Mouse (Mus musculus) midbrain, embryonic 14.5 days (tissue): Measurements from ENCODE around the gene Dtx1. TPM values are rescaled to one million over a fixed set of nuclear protein-coding genes. Genes with fewer than 3 reads are reported as not detected.

Experiments
- ATAC-seq: fragments of 200-750 bp; cut with Nextera tagmentation; 2 replicates; pipeline ENCODE4 v1.8.0; 2017; ENCODE audit warnings: moderate number of reproducible peaks, moderate library complexity; ENCODE audit not compliant: low FRiP score, low TSS enrichment
- DNase-seq: peaks from one replicate; pipeline ENCODE4 v3.0.0-alpha.2; 2015
- H3K27ac ChIP-seq: fragments of 300-500 bp; sonication (generic); replicated peaks from 2 replicates; pipeline ENCODE4 v1.5.1; 2014; ENCODE audit warnings: mild to moderate bottlenecking, low read depth, low read length, moderate library complexity
- H3K27me3 ChIP-seq: fragments of 300-500 bp; sonication (generic); 2 replicates; pipeline ENCODE4 v1.6.1; 2014; ENCODE audit warnings: low read length, control low read depth, mixed read lengths; ENCODE audit not compliant: control insufficient read depth, insufficient read depth
- H3K36me3 ChIP-seq: fragments of 300-500 bp; sonication (generic); 2 replicates; pipeline ENCODE4 v1.6.1; 2014; ENCODE audit warnings: low read length, control low read depth; ENCODE audit not compliant: control insufficient read depth, insufficient read depth
- H3K4me1 ChIP-seq: fragments of 300-500 bp; sonication (generic); 2 replicates; pipeline ENCODE4 v1.6.1; 2014; ENCODE audit warnings: mild to moderate bottlenecking, antibody characterized with exemption, low read length, control low read depth; ENCODE audit not compliant: control insufficient read depth, insufficient read depth
- H3K4me2 ChIP-seq: fragments of 300-500 bp; sonication (generic); 2 replicates; pipeline ENCODE4 v1.6.1; 2014; ENCODE audit warnings: mild to moderate bottlenecking, low read length, moderate library complexity
- H3K4me3 ChIP-seq: fragments of 300-500 bp; sonication (generic); replicated peaks from 2 replicates; pipeline ENCODE4 v1.5.1; 2014; ENCODE audit warnings: low read depth, low read length
- H3K9ac ChIP-seq: fragments of 300-500 bp; sonication (generic); replicated peaks from 2 replicates; pipeline ENCODE4 v1.6.1; 2014; ENCODE audit warnings: mild to moderate bottlenecking, low read length, moderate library complexity
- H3K9me3 ChIP-seq: fragments of 300-500 bp; sonication (generic); 2 replicates; pipeline ENCODE4 v1.6.1; 2016; ENCODE audit warnings: low read length, control low read depth, mixed read lengths; ENCODE audit not compliant: control insufficient read depth
- WGBS: fragments of 180-500 bp; shearing (Covaris S2); extraction: QIAGEN DNeasy Blood & Tissue Kit; methylation state at CpG from one replicate; pipeline ENCODE4 v1.1.7; 2014; 5-methylcytosine and 5-hydroxymethylcytosine counted together
- polyA plus RNA-seq: library from polyadenylated mRNA; unstranded; fragments of >200 nt; fragmentation: Nextera tagmentation; extraction: Ambion mirVana; gene quantifications from 2 replicates; pipeline ENCODE4 v1.2.1, GENCODE M21; 2014

The Dtx1 gene
- polyA plus RNA-seq, 1 experiment from 2014 or later, result 50.0 TPM

DNA sequence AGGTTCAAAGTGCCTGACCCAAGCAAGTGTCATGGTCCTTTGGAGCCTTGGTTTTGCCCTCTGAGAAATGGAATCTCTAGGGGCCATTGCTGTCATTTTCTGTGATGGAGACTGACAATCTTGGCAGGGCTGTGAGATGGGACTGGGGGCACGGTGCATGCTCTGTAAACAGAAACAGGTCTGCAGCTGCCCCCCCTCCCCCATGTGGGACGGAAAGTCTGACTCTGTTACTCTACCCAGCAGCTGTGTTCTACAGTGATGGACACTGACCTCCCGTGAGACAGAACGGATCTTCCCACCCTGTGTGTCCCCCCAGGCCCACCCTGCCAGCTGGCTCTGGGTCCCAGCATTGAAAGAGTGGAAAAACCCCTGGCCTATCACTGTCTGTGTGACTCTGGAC is 21.3 kb downstream of the Dtx1 start:
- Histone ChIP-seq H3K36me3 (peaks cover 43% of the 10 kb centered on the region), H3K9me3 (no peaks in the 10 kb centered on the region), H3K4me1 (no peaks in the 10 kb centered on the region), H3K4me3 (no peak overlapping the region), H3K9ac (no peak overlapping the region), H3K4me2 (no peak overlapping the region), H3K27ac (no peak overlapping the region), H3K27me3 (peaks cover 16% of the 10 kb centered on the region)
- ATAC-seq, result no peak
- WGBS, result 77% methylated on average over 4 of the region's 4 CpGs
- DNase-seq, result no peak

DNA sequence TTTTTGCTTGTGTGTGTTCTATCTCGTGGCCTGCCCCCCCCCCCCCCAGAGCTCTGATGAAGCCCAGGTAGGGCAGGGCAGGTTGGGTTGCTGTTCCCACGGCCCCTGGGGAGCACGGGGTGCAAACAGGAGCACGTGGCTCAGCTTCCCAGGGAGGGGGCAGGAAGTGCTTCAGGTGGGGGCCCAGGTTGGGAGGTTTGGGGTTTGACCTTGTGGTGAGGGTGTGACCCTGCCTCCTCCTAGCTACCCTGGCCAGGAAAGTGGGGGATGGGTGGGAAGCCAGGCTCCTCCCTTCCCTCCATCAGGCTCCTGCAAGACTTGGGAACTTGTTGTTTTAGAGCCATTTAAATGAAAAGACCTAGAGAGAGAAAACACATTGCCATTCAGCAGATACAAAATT is 23.3 kb downstream of the Dtx1 start:
- WGBS, result 37% methylated on average over 4 of the region's 4 CpGs
- DNase-seq, result no peak

DNA sequence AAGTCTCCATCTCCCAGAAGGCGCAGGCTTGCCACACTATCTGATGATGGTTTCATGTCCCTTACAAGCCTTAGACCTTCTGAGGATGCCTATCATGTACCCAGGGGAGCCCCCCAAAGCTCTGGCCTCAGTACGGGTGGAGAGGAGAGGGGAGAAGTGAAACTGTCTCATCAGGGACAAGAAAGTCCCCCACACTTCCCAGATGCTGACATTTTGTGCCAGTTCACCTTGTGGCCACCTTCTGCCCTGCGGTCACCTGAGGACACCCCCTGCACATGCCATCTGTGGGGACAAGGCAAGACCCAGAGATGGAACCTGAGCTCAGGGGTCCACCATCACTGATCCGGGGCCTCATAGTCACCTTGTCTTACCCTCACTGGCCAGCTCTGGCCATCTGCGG is 23.8 kb downstream of the Dtx1 start:
- ATAC-seq (no peak), DNase-seq (no peak)
- Histone ChIP-seq H3K9me3 (no peaks in the 10 kb centered on the region), H3K27ac (no peak overlapping the region), H3K36me3 (peaks cover 34% of the 10 kb centered on the region; the same call in 1 of the 2 replicates), H3K4me1 (peaks cover 2% of the 10 kb centered on the region; the same call in 1 of the 2 replicates), H3K4me2 (no peak overlapping the region), H3K9ac (no peak overlapping the region), H3K4me3 (no peak overlapping the region), H3K27me3 (peaks cover 11% of the 10 kb centered on the region)
- WGBS, result 92% methylated on average over 5 of the region's 5 CpGs

More for the DNA sequence above, 23.3 kb downstream of the Dtx1 start:
- Histone ChIP-seq H3K36me3 (peaks cover 34% of the 10 kb centered on the region; the same call in 1 of the 2 replicates), H3K27ac (no peak overlapping the region), H3K4me2 (no peak overlapping the region), H3K9me3 (no peaks in the 10 kb centered on the region), H3K27me3 (peaks cover 6% of the 10 kb centered on the region; the same call in 1 of the 2 replicates), H3K4me3 (no peak overlapping the region), H3K9ac (no peak overlapping the region), H3K4me1 (no peaks in the 10 kb centered on the region)
- ATAC-seq, result no peak

DNA sequence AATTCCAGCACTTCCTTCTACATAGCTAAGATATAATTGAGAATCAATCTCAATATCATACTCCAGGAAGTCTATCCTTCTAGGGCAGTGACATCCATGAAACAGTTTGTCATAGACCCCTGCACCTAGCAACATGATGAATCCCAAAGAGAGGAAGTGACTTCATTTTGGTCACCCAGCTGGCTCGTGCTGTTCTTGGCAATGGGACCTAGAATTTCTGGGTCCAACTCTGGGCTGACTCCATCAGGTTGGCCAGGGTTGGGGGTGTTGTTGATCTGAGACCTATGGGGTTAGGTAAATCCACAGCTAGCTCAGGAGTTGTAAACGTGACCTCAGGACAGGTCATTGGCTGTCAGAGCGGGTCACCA is 24.3 kb downstream of the Dtx1 start:
- Histone ChIP-seq H3K27me3 (peaks cover 15% of the 10 kb centered on the region), H3K4me2 (no peak overlapping the region), H3K4me3 (no peak overlapping the region), H3K36me3 (peaks cover 34% of the 10 kb centered on the region), H3K9ac (no peak overlapping the region), H3K27ac (no peak overlapping the region), H3K9me3 (no peaks in the 10 kb centered on the region), H3K4me1 (peaks cover 3% of the 10 kb centered on the region; the same call in 1 of the 2 replicates)
- DNase-seq (no peak), ATAC-seq (no peak)
- WGBS, result 92% methylated on average over 3 of the region's 3 CpGs

DNA sequence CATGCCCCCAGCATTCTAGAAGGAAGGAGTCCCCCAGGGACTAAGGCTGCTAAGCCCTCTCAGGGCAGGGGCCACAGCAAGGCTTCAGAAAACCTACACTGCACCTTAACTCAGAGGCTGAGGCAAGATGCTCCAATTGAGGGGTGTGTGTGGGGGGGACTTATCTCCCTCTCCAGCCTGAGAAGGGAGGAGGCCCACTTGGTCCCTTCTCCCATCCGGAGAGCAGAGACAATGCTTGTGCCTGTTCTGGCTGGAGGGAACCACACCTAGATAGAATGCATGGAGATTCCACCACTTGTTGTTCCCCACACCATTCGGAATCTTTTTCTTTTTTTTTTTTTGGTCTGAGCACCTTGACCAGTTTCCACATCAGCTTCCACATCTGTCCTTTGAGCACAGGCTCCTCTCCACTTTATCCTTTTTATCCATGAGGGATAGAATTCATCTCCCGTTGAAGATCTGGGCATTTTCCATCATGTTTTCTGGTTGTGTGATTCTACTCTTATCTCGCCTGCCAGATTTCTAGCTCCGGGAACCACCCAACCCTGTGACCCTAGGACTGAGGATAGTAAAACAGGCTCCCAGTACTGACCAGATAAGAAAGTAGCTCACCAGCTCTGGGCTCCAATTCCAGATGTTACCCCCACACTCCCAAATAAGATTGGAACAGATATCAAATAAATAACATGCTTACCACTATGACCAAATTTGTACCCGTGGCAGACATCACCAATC is 24.8 kb downstream of the Dtx1 start:
- DNase-seq (no peak), ATAC-seq (no peak)
- no peak overlapping the region for H3K4me2 ChIP-seq
- H3K9me3 ChIP-seq, result no peaks in the 10 kb centered on the region
- H3K27me3 ChIP-seq, result peaks cover 18% of the 10 kb centered on the region
- peaks cover 36% of the 10 kb centered on the region for H3K36me3 ChIP-seq
- peaks cover 3% of the 10 kb centered on the region; the same call in 1 of the 2 replicates for H3K4me1 ChIP-seq
- no peak overlapping the region for H3K27ac ChIP-seq
- no peak overlapping the region for H3K4me3 ChIP-seq
- no peak overlapping the region for H3K9ac ChIP-seq
- WGBS, result 88% methylated on average over 6 of the region's 6 CpGs

DNA sequence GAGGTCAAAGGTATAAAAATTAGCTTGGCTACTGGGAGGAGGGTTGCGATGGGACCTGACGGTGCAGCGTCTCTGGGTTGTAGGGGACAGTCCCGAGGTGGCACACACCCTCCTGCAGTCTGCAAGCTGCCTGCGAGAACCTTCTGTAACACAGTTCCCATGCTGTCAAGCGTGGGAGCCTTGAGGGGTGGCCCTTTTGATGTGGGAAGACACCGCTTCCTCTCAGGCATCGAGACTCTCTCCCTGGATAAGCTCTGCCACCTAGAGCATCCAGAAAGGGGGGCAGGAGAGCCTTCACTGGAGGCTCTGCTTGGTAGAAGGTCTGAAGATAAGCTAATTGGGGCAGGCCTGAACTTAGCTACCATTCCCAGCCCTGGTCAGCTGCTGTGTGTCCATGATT is 26.0 kb downstream of the Dtx1 start:
- WGBS, result 75% methylated on average over 8 of the region's 8 CpGs
- H3K9ac ChIP-seq, result no peak overlapping the region
- H3K4me2 ChIP-seq, result no peak overlapping the region
- no peaks in the 10 kb centered on the region for H3K9me3 ChIP-seq
- peaks cover 35% of the 10 kb centered on the region for H3K36me3 ChIP-seq
- H3K4me3 ChIP-seq, result no peak overlapping the region
- peaks cover 18% of the 10 kb centered on the region for H3K27me3 ChIP-seq
- H3K4me1 ChIP-seq, result peaks cover 7% of the 10 kb centered on the region
- no peak for ATAC-seq
- no peak for DNase-seq
- H3K27ac ChIP-seq, result no peak overlapping the region

DNA sequence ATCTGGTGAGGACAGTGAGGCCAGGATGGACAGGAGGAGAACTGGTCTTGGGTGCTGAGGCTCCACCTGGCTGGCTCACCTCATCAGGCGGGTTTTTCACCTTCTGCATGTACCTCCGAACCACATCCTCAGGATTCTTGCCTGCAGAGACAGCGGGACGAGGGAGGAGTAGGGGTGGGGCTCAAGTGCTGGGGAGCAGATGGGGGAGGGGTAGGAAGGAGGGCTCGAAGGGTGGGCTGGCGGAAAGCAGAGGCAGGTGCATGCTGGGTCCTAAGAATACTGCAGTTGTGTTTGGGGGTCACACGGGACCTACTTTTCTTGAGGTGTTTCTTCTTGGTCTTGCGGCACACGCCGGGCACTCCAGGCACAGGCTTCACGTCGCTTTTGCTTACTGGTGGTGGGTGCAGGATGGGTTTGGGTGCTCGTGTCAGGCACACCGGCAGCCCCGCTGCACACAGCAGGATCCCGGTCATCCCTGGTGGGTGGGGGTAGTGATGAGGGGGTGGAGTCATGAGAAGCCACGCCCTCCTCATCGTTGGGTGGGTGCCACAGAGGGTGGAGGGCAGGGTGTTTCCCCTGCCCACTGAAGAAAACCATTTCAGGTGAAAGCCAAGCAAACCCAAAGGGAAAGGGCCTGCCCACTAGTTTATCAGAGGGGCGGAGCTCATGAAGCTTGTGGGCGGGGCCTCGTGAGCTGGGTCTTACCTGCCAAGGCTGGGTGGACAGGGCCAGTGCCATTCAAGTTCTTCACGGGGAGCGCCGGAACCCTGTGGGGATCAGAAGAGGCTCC is 28.6 kb downstream of the Dtx1 start:
- WGBS, result 9% methylated on average over 24 of the region's 24 CpGs
- peaks cover 35% of the 10 kb centered on the region for H3K36me3 ChIP-seq
- H3K9me3 ChIP-seq, result no peaks in the 10 kb centered on the region
- no peak overlapping the region for H3K4me2 ChIP-seq
- peaks cover 18% of the 10 kb centered on the region for H3K27me3 ChIP-seq
- H3K9ac ChIP-seq, result no peak overlapping the region
- H3K4me3 ChIP-seq, result no peak overlapping the region
- H3K4me1 ChIP-seq, result peaks cover 17% of the 10 kb centered on the region
- no peak for ATAC-seq
- DNase-seq, result no peak
- H3K27ac ChIP-seq, result no peak overlapping the region

DNA sequence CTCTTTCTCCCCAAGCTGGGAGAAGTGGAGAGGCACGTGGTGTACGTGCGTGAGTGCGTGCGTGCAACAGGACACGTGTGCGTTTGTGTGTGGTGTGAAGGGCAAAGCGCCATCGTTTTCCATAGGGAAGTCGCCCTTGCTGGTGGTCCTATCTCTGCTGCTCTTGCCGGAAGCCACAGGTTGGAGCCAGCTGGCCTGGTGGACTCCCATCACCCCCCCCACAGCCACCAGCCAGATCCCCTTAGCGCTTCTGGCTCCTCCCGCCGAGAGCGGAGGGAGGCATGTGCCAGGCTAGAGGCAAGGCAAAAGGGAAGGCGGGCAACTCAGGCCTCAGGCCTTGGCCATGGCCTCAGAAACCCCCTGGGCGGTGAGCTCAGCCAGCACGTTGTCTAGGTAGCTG is 30.8 kb downstream of the Dtx1 start:
- H3K4me1 ChIP-seq, result peaks cover 17% of the 10 kb centered on the region
- H3K27me3 ChIP-seq, result peaks cover 18% of the 10 kb centered on the region
- H3K27ac ChIP-seq, result peak overlapping the region; percentile 93; the same call in 1 of the 2 replicates
- H3K4me3 ChIP-seq, result no peak overlapping the region
- DNase-seq (no peak), ATAC-seq (no peak)
- H3K9me3 ChIP-seq, result no peaks in the 10 kb centered on the region
- H3K4me2 ChIP-seq, result peak overlapping the region; percentile 55
- peaks cover 28% of the 10 kb centered on the region for H3K36me3 ChIP-seq
- WGBS, result 84% methylated on average over 18 of the region's 18 CpGs
- H3K9ac ChIP-seq, result no peak overlapping the region
